Mouse (Mus musculus): ENCODE results near the gene Srxn1.

- TF ChIP-seq POLR2A (IDR thresholded peaks at IDR 0.05; ENCODE audit: insufficient read depth, low read depth, low read length), result no peak
- TF ChIP-seq CTCF (IDR thresholded peaks at IDR 0.05), result no peak; the same call in 1 of the 2 replicates
- TF ChIP-seq EP300 (IDR thresholded peaks at IDR 0.05; ENCODE audit: insufficient read depth, low read depth, low read length), result no peak
Measured at GRCm38 (mm10) chr2:152092927-152093326, 12.4 kb upstream of the Srxn1 start.

Data from heart, adult 2 months (tissue).